Mouse (Mus musculus): ENCODE data around the gene Cep41.
A peak's percentile ranks its signal among the peaks of the same experiment; 100 is the strongest.

Cep41 gene

GRCm38 (mm10) chr6:30711365-30711763 lies 17.8 kb upstream of the Cep41 start:
- no peak for DNase-seq (ENCODE audit: low read depth in 2 of 2, low spot score in 2 of 2)

DNA sequence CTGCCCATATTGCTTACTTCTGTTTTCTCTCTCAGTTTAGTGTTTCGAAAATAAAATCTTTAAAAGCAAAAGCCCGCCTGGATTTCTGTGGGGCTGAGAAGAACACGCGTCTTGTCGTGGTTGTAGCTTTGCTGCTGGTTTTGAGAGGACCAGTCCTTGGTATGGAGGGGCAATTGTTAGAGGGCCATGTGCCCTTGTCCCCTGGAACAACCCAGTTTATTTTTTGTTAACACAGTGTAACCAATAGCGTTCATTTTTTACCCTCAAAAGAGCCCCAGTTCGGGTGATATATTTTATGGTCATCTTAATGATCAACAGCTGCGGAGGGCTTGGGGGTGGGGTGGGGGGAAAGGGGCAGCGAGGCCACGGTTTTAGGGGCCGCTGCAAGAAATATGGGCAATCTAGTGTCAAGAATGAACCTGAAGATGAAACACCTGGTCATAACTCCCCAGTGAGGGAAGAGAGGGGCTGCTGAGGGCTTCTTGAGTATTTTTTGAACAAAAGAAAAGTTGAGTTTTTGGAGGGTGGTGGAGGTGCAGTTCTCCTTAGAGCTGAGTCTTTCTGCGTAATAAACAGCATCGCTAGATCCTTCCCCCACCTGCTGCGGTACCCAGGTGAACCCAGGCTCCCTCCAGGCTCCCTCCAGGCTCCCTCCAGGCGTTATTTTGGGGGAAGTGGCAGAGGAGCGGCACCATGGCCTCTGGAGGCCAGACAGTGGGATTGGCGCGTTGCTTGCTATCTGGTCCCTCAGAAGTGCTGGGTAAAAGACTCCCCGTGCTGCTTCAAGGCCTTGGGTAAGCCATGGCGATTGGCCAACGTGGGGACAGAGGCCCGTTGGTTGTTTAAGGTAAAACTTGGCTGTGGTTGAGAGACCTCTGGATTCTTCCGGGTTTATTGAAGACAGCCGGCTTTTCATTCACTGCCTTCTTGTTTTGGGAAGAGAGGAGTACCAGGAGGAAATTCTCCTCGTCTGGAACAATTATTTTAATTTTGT lies 17.1 kb upstream of the Cep41 start:
- no peak for DNase-seq (ENCODE audit: low read depth in 2 of 2, low spot score in 2 of 2)

DNA sequence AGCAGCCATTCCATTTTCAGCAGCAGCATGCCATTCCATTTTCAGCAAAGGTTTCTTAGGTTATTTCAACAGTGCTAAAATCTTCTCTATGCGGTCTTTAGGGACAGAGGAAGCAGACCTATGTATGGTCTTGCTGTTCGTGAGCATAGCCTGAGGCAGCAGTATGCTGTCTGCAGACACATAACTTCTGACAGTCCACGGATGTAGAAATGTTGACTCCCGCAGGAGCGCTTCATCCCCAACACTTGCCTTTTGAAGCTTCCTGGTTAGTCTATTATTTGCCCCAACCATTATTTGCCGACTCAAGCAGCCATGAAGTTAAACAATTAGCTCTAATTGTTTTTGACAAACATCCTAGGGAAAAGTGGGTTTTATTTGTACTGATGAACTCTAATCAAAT lies 15.6 kb upstream of the Cep41 start:
- DNase-seq (ENCODE audit: low read depth in 2 of 2, low spot score in 2 of 2): no peak

GRCm38 (mm10) chr6:30703977-30704602 lies 10.5 kb upstream of the Cep41 start:
- no peak for DNase-seq (ENCODE audit: low read depth in 2 of 2, low spot score in 2 of 2)

DNA sequence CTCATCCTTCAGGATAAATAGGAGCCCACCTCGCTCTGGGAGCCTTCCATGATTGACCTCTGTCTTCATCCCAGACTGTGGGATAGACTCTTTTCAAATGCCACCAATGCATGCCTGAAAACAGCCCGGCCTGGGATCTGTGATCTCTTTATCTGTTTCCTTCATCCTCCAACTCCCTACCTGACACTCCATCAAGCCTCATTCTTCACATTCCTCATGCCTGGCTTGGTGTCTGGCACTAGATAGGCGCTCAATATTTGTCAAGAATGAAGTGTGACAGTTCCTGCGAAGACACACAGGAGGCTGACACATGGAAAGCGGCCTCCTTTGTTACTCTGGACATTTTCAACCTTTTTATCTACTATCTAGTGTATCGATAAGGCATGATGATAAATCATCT lies 9.9 kb upstream of the Cep41 start:
- no peak for DNase-seq (ENCODE audit: low read depth in 2 of 2, low spot score in 2 of 2)

GRCm38 (mm10) chr6:30702881-30703280 lies 9.3 kb upstream of the Cep41 start:
- no peak for DNase-seq (ENCODE audit: low read depth in 2 of 2, low spot score in 2 of 2)

DNA sequence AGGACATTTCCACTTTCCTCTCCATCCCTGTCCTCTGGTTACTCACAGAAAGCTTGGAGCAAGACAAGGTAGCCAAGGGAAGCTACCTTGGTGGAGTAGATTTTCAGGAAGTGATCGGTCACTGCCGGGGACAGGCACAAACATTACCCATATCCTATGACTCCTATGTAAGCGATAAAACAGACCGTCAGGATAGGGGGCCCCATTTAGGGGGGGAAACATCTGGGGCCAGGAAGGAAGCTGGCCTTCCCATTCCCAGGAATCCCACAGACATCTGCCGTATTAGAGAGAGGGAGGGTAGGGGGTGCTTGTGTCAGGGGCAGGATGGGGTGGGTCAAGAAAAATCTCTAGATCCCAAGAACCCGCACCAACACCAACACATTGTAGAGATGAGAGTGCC lies 6.6 kb upstream of the Cep41 start:
- no peak for DNase-seq (ENCODE audit: low read depth in 2 of 2, low spot score in 2 of 2)

DNA sequence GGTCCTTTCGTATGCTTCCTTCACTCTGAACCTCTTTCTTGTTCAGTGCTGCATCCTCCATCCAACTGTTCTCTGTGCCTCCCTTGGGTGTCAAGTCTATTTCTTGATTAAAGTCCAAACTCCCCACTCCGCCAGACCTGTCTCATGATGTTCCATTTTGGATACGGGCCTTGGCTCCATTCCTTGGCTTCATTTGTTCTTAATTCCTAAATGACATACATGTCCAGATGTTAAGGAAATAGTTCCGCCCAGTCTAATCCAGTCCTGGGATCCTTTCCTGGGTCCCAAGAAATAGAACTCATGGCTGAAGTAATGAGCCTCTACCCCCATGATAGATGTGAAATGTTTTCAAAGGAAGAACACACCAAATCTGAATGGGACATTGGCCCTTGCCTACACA lies 4.5 kb upstream of the Cep41 start:
- DNase-seq (ENCODE audit: low read depth in 2 of 2, low spot score in 2 of 2): no peak

GRCm38 (mm10) chr6:30697464-30697863 lies 3.9 kb upstream of the Cep41 start:
- DNase-seq (ENCODE audit: low read depth in 2 of 2, low spot score in 2 of 2): no peak

- no peak for DNase-seq (ENCODE audit: low read depth in 2 of 2, low spot score in 2 of 2)
Observed at GRCm38 (mm10) chr6:30695124-30695523, 1.6 kb upstream of the Cep41 start.

GRCm38 (mm10) chr6:30694209-30694608 lies 660 bp upstream of the Cep41 start:
- DNase-seq (ENCODE audit: low read depth in 2 of 2, low spot score in 2 of 2): no peak

- DNase-seq (ENCODE audit: low read depth in 2 of 2, low spot score in 2 of 2): peak in 1 of 2 experiments; percentile 4
Observed at GRCm38 (mm10) chr6:30692826-30693225, 723 bp downstream of the Cep41 start.

- no peak for DNase-seq (ENCODE audit: low read depth in 2 of 2, low spot score in 2 of 2)
Observed at GRCm38 (mm10) chr6:30687198-30687597, 6.4 kb downstream of the Cep41 start.

GRCm38 (mm10) chr6:30684570-30684969 lies 9.0 kb downstream of the Cep41 start:
- DNase-seq (ENCODE audit: low read depth in 2 of 2, low spot score in 2 of 2): no peak

- no peak for DNase-seq (ENCODE audit: low read depth in 2 of 2, low spot score in 2 of 2)
Observed at GRCm38 (mm10) chr6:30681935-30682900, 11.3 kb downstream of the Cep41 start.

DNA sequence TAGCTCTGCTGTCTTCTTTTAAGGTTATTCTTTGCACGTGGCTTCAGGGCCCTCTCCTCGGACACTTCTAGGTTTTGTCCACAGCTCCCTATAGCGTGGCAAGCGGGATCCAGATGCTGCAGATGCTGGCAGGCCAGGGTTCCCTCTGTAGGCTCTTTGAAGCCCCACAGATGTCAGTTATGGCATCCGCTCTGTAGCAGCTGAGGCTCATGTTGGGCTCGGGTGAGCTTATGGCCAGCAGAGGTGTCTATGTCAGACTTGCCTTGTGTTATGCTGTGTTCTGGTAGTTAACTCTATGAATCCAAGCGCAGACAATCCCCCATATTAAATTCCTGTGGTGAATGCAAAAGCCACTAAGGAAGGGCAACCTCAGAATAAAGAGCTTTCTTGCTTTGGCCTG lies 13.1 kb downstream of the Cep41 start:
- DNase-seq (ENCODE audit: low read depth in 2 of 2, low spot score in 2 of 2): no peak

GRCm38 (mm10) chr6:30679567-30679966 lies 14.0 kb downstream of the Cep41 start:
- no peak for DNase-seq (ENCODE audit: low read depth in 2 of 2, low spot score in 2 of 2)

GRCm38 (mm10) chr6:30678482-30678881 lies 15.1 kb downstream of the Cep41 start:
- DNase-seq (ENCODE audit: low read depth in 2 of 2, low spot score in 2 of 2): no peak

GRCm38 (mm10) chr6:30677591-30677990 lies 16.0 kb downstream of the Cep41 start:
- DNase-seq (ENCODE audit: low read depth in 2 of 2, low spot score in 2 of 2): no peak

DNA sequence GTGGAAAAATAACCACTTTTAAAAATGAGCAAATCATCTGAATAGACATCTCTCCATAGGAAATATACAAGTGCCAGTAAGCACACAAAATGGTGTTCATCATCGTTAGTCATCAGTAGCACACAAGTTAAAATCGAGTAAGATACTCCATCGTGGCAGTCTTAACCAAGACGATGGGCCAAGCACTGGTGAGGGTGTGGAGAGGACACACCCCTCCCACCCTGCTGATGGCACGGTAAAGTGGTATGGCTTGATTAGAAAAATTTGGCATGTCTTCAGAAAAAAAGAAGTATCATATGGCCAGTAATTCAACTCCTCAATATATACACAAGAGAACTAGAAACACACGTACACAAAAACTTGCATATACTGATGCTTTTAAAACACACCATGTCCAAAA lies 17.0 kb downstream of the Cep41 start:
- no peak for DNase-seq (ENCODE audit: low read depth in 2 of 2, low spot score in 2 of 2)

GRCm38 (mm10) chr6:30675281-30675771 lies 18.2 kb downstream of the Cep41 start:
- DNase-seq (ENCODE audit: low read depth in 2 of 2, low spot score in 2 of 2): no peak

Measured in CD8-positive naive resting alpha-beta T cell, adult 2 months (primary cell).